Mouse (Mus musculus): ENCODE results near the gene Cep164. TPM values are rescaled to one million over a fixed set of nuclear protein-coding genes. Genes with fewer than 3 reads are reported as not detected.

Gene Cep164
- polyA plus RNA-seq, 1 experiment from 2014 or later, result 6.1 TPM

DNA sequence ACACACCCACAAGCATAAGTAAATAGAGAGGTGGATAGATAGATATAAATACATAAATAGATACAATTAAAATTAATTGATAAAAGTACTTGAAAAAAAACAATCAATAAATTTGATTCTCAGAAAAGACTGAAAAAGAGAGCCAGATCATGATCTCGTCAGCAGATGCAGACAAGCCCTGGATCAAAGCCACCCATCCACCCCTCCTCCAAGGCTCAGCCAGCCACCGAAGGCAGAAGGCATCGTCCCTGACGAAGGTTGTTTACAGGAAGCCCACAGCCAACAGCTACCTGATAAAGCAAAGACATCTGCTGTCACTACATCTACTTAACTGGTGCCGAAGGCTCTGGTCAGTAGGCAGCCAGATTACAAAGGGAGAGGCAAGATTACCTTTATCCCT, 16.5 kb downstream of the Cep164 start:
- H3K9ac ChIP-seq (replicated peaks), result no peak overlapping the region
- no peaks in the 10 kb centered on the region for H3K4me1 ChIP-seq (ENCODE audit: insufficient read depth)
- H3K4me3 ChIP-seq (ENCODE audit: low read depth, low read length), result no peak overlapping the region
- H3K27ac ChIP-seq (ENCODE audit: low read depth), result no peak overlapping the region
- no peak overlapping the region for H3K4me2 ChIP-seq (ENCODE audit: low read depth, low read length)
- DNase-seq (no peak), ATAC-seq (no peak)
- H3K27me3 ChIP-seq (ENCODE audit: insufficient read depth, low read length), result no peaks in the 10 kb centered on the region
- no peaks in the 10 kb centered on the region for H3K9me3 ChIP-seq (ENCODE audit: low read length)
- TF ChIP-seq CTCF (IDR thresholded peaks at IDR 0.05; ENCODE audit: low read depth) (no peak), EP300 (IDR thresholded peaks at IDR 0.05; ENCODE audit: low read depth) (no peak)
- H3K36me3 ChIP-seq (replicated peaks; ENCODE audit: insufficient read depth, low read length), result no peaks in the 10 kb centered on the region; the same call in 1 of the 2 replicates
- WGBS (ENCODE audit: insufficient replicate concordance), result 57% methylated on average over 5 of the region's 5 CpGs

DNA sequence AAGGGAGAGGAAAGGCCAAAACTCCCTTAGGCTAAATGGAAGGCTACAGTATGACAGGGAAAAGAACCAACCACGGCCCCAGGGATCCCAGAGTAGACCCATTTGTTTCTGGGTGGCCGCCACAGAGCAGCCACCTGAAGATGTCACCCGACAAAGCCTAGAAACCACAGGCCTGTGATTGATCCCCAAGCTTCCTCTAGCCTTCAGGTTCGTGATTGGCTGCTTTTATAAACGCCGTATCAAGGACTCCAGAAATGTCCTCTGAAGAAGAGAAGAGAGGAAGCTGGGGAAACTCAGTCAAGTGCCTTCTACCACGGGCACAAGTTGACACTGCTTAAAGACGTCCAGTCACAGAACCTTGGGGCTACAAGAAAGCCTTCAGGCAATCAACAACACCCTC, 20.7 kb downstream of the Cep164 start:
- 59% methylated on average over 8 of the region's 8 CpGs for WGBS (ENCODE audit: insufficient replicate concordance)
- no peaks in the 10 kb centered on the region; the same call in none of the 2 replicates for H3K36me3 ChIP-seq (replicated peaks; ENCODE audit: insufficient read depth, low read length)
- H3K4me1 ChIP-seq (ENCODE audit: insufficient read depth), result peaks cover 6% of the 10 kb centered on the region; the same call in 1 of the 2 replicates
- H3K27ac ChIP-seq (ENCODE audit: low read depth), result no peak overlapping the region
- no peak overlapping the region for H3K4me2 ChIP-seq (ENCODE audit: low read depth, low read length)
- no peaks in the 10 kb centered on the region for H3K9me3 ChIP-seq (ENCODE audit: low read length)
- no peaks in the 10 kb centered on the region for H3K27me3 ChIP-seq (ENCODE audit: insufficient read depth, low read length)
- no peak overlapping the region for H3K4me3 ChIP-seq (ENCODE audit: low read depth, low read length)
- ATAC-seq (no peak), DNase-seq (no peak)
- no peak overlapping the region for H3K9ac ChIP-seq (replicated peaks)
- no peak for TF ChIP-seq EP300 (IDR thresholded peaks at IDR 0.05; ENCODE audit: low read depth)
- no peak for TF ChIP-seq CTCF (IDR thresholded peaks at IDR 0.05; ENCODE audit: low read depth)

DNA sequence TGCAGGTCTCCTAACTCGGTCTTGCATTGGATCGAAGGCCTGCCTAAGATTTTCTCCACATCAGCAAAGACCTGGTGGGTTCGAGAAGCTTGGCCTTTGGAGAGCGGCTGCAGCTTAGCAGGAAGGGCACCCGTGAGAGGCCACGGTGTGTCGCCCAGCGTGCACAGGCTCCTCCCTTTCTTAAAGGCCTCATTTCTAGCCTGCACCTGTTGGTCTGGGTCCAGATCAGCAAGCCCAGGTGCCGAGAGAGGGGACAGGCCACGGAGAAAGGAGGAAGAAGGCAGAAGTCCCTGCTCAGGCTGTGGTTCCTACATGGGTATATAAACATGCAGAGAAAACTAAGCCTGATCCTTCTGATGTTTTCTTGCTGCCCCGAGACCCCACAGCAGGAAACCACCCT, 21.2 kb downstream of the Cep164 start:
- Histone ChIP-seq H3K4me1 (ENCODE audit: insufficient read depth) (peaks cover 6% of the 10 kb centered on the region; the same call in 1 of the 2 replicates), H3K9me3 (ENCODE audit: low read length) (no peaks in the 10 kb centered on the region), H3K9ac (replicated peaks) (no peak overlapping the region), H3K36me3 (replicated peaks; ENCODE audit: insufficient read depth, low read length) (no peaks in the 10 kb centered on the region; the same call in none of the 2 replicates), H3K4me3 (ENCODE audit: low read depth, low read length) (no peak overlapping the region), H3K4me2 (ENCODE audit: low read depth, low read length) (no peak overlapping the region), H3K27ac (ENCODE audit: low read depth) (no peak overlapping the region), H3K27me3 (ENCODE audit: insufficient read depth, low read length) (no peaks in the 10 kb centered on the region)
- DNase-seq (no peak), ATAC-seq (no peak)
- TF ChIP-seq CTCF (IDR thresholded peaks at IDR 0.05; ENCODE audit: low read depth) (no peak), EP300 (IDR thresholded peaks at IDR 0.05; ENCODE audit: low read depth) (no peak)
- 75% methylated on average over 11 of the region's 11 CpGs for WGBS (ENCODE audit: insufficient replicate concordance)

DNA sequence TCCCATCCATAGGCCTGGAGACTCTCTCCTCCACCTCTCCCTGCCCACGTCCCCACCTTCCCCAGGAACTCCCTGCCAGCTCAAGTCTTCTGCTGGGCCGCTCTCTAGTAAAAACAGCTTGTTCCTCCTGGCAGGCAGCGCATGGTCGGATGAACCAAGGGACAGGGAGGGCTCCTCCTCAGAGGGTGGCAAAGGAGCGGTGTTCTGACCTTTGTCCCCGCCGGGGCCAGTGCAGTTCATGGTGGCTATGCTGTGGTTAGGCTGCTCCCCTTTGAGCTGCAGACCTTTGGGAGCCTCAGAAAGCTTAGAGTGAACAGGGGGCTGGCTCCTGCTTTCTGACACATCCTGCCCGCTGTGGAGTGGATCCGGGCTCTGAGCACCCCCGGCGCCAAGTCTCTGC, 21.6 kb downstream of the Cep164 start:
- WGBS (ENCODE audit: insufficient replicate concordance), result 93% methylated on average over 11 of the region's 11 CpGs
- Histone ChIP-seq H3K9me3 (ENCODE audit: low read length) (no peaks in the 10 kb centered on the region), H3K4me3 (ENCODE audit: low read depth, low read length) (no peak overlapping the region), H3K27ac (ENCODE audit: low read depth) (no peak overlapping the region), H3K4me1 (ENCODE audit: insufficient read depth) (peaks cover 6% of the 10 kb centered on the region; the same call in 1 of the 2 replicates), H3K27me3 (ENCODE audit: insufficient read depth, low read length) (no peaks in the 10 kb centered on the region), H3K36me3 (replicated peaks; ENCODE audit: insufficient read depth, low read length) (no peaks in the 10 kb centered on the region; the same call in none of the 2 replicates), H3K4me2 (ENCODE audit: low read depth, low read length) (no peak overlapping the region), H3K9ac (replicated peaks) (no peak overlapping the region)
- DNase-seq (no peak), ATAC-seq (no peak)
- TF ChIP-seq CTCF (IDR thresholded peaks at IDR 0.05; ENCODE audit: low read depth) (no peak), EP300 (IDR thresholded peaks at IDR 0.05; ENCODE audit: low read depth) (no peak)

DNA sequence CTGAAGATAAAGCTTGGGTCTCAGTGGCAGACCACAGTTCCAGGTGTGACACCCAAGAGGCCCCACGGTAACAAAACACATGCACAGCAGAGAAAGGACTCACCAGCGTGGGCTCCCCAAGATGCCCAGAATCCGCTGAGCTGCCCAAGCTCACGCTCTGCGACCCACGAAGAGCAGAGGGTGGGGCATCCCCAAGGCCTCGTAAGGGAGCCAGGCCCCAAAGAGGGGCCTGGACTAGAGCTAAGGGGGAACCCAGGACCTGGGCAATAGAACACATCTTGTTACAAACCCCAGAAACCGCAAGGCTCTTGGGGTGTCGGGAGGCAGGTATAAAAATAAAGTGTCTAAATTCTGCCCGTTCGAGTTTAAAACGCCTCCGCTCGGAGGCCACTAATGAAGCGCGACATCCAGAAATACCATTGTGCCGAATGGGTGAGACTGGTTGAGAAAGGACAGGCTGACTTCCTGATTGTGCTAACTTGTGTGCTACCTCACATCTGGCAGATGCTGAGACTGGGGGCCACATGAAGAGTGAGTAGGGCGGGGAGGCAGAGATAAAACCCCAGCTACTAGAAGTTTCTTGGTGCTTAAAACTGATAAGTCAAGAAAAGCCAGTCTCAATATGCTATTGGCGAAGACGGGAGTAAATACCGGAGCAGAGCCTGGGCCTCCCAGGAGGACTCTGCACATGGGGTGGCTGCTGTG, 25.3 kb downstream of the Cep164 start:
- H3K4me3 ChIP-seq (ENCODE audit: low read depth, low read length), result no peak overlapping the region
- H3K27ac ChIP-seq (ENCODE audit: low read depth), result peak overlapping the region; percentile 76
- peaks cover 6% of the 10 kb centered on the region; the same call in 1 of the 2 replicates for H3K4me1 ChIP-seq (ENCODE audit: insufficient read depth)
- peak overlapping the region; percentile 56 for H3K4me2 ChIP-seq (ENCODE audit: low read depth, low read length)
- DNase-seq, result peak; percentile 36
- peak; percentile 97 for ATAC-seq
- 65% methylated on average over 21 of the region's 21 CpGs for WGBS (ENCODE audit: insufficient replicate concordance)
- TF ChIP-seq EP300 (IDR thresholded peaks at IDR 0.05; ENCODE audit: low read depth) (peak; percentile 96), CTCF (IDR thresholded peaks at IDR 0.05; ENCODE audit: low read depth) (no peak)
- H3K9me3 ChIP-seq (ENCODE audit: low read length), result no peaks in the 10 kb centered on the region
- no peaks in the 10 kb centered on the region for H3K27me3 ChIP-seq (ENCODE audit: insufficient read depth, low read length)
- 0 out of 2 replicates have a peak overlapping the region, but pooled peaks have one; percentile 3 for H3K9ac ChIP-seq (replicated peaks)
- H3K36me3 ChIP-seq (replicated peaks; ENCODE audit: insufficient read depth, low read length), result peaks cover 2% of the 10 kb centered on the region; the same call in 1 of the 2 replicates

DNA sequence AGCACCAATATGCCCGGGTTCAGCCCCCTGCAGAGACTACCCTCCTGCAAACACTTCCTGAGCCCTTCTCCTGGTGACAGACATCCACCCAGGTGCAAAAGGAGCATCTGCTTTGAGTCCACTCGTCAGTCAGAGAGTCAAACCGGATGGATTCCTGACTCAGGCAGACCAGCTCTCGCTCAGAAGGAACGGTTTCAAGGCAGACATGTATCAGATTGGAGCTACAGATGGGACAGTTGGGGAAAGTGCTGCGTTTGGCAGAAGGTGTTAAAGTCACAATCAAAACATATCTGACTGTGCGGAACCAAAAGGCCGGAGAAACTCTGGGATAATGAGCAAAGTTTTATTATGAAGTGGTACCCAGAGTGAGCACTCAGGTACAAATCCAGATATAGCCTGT, 29.1 kb downstream of the Cep164 start:
- DNase-seq (no peak), ATAC-seq (no peak)
- Histone ChIP-seq H3K9ac (replicated peaks) (no peak overlapping the region), H3K4me2 (ENCODE audit: low read depth, low read length) (no peak overlapping the region), H3K27ac (ENCODE audit: low read depth) (no peak overlapping the region), H3K27me3 (ENCODE audit: insufficient read depth, low read length) (no peaks in the 10 kb centered on the region), H3K4me1 (ENCODE audit: insufficient read depth) (peaks cover 6% of the 10 kb centered on the region; the same call in 1 of the 2 replicates), H3K4me3 (ENCODE audit: low read depth, low read length) (no peak overlapping the region), H3K9me3 (ENCODE audit: low read length) (no peaks in the 10 kb centered on the region), H3K36me3 (replicated peaks; ENCODE audit: insufficient read depth, low read length) (0 out of 2 replicates have a peak, but pooled peaks cover 2% of the 10 kb centered on the region)
- TF ChIP-seq CTCF (IDR thresholded peaks at IDR 0.05; ENCODE audit: low read depth) (no peak), EP300 (IDR thresholded peaks at IDR 0.05; ENCODE audit: low read depth) (no peak)
- 81% methylated on average over 8 of the region's 8 CpGs for WGBS (ENCODE audit: insufficient replicate concordance)
